Mouse (Mus musculus) lung, embryonic 16.5 days (tissue): ENCODE measurements around the gene Rundc1. TPM values are rescaled to one million over a fixed set of nuclear protein-coding genes. Genes with fewer than 3 reads are reported as not detected.
"Not testable (repeated sequence)": the region's sequence is repeated elsewhere in the genome, so short reads cannot be mapped to it uniquely, and the experiment has no call there.

Experiments used
- ATAC-seq: fragments of 200-750 bp; cut with Nextera tagmentation; 2 replicates; pipeline ENCODE4 v1.8.0; 2017; ENCODE audit warnings: low read depth, mild to moderate bottlenecking, moderate library complexity
- H3K27ac ChIP-seq: fragments of 300-500 bp; sonication (generic); 2 replicates; pipeline ENCODE4 v1.5.1; 2014; ENCODE audit warnings: mild to moderate bottlenecking, control low read depth, low read length
- H3K27me3 ChIP-seq: fragments of 300-500 bp; sonication (generic); 2 replicates; pipeline ENCODE4 v1.6.1; 2014; ENCODE audit warnings: low read depth, low read length, mixed read lengths; ENCODE audit not compliant: control insufficient read depth, insufficient read depth
- H3K36me3 ChIP-seq: fragments of 300-500 bp; sonication (generic); 2 replicates; pipeline ENCODE4 v1.6.1; 2014; ENCODE audit warnings: low read length; ENCODE audit not compliant: control insufficient read depth, insufficient read depth
- H3K4me1 ChIP-seq: fragments of 300-500 bp; sonication (generic); replicated peaks from 2 replicates; pipeline ENCODE4 v1.6.1; 2014; ENCODE audit warnings: low read length, mixed read lengths; ENCODE audit not compliant: control insufficient read depth, insufficient read depth
- H3K4me2 ChIP-seq: fragments of 300-500 bp; sonication (generic); 2 replicates; pipeline ENCODE4 v1.6.1; 2014; ENCODE audit warnings: low read depth, low read length, control low read depth
- H3K4me3 ChIP-seq: fragments of 300-500 bp; sonication (generic); 2 replicates; pipeline ENCODE4 v1.5.1; 2014; ENCODE audit warnings: mild to moderate bottlenecking, low read length, control low read depth
- H3K9ac ChIP-seq: fragments of 300-500 bp; sonication (generic); 2 replicates; pipeline ENCODE4 v1.6.1; 2014; ENCODE audit warnings: low read length, control low read depth
- H3K9me3 ChIP-seq: fragments of 300-500 bp; sonication (generic); 2 replicates; pipeline ENCODE4 v1.6.1; 2016; ENCODE audit warnings: low read length; ENCODE audit not compliant: control insufficient read depth
- WGBS: fragments of 180-500 bp; shearing (Covaris S2); extraction: QIAGEN DNeasy Blood & Tissue Kit; methylation state at CpG from one replicate; pipeline ENCODE4 v1.1.7; 2014; 5-methylcytosine and 5-hydroxymethylcytosine counted together
- polyA plus RNA-seq: library from polyadenylated mRNA; unstranded; fragments of >200 nt; fragmentation: Nextera tagmentation; extraction: Ambion mirVana; gene quantifications from 2 replicates; pipeline ENCODE4 v1.2.1, GENCODE M21; 2015

Rundc1 gene
- polyA plus RNA-seq = 19.9 and 21.0 TPM in 2 replicates

- H3K9ac ChIP-seq = peak within 1 kb of the TSS; percentile 79
- H3K9me3 ChIP-seq = no peaks in the 10 kb centered on the region
- peak within 1 kb of the TSS; percentile 80 for H3K27ac ChIP-seq
- peak within 1 kb of the TSS; percentile 82 for H3K4me2 ChIP-seq
- peaks cover 15% of the 10 kb centered on the region for H3K4me1 ChIP-seq
- peaks cover 3% of the 10 kb centered on the region for H3K36me3 ChIP-seq
- WGBS = under 1% methylated on average over 80 of the region's 81 CpGs
- ATAC-seq = peak; percentile 97
- H3K4me3 ChIP-seq = peak within 1 kb of the TSS; percentile 79
- no peaks in the 10 kb centered on the region for H3K27me3 ChIP-seq
These were observed at the start of gene Rundc1, which contains the start of gene Ptges3l for GRCm38 (mm10) chr11:101424925-101425813. Gene Rundc1, plus strand, starts transcription at chr11:101425085. Gene Ptges3l, minus strand, starts transcription at chr11:101425333.

- not testable (repeated sequence) for H3K4me2 ChIP-seq, H3K9ac ChIP-seq, H3K27ac ChIP-seq, H3K27me3 ChIP-seq, ATAC-seq, H3K9me3 ChIP-seq, H3K4me1 ChIP-seq, H3K36me3 ChIP-seq, H3K4me3 ChIP-seq
- WGBS = 92% methylated on average over 8 of the region's 8 CpGs
These were observed 46.7 kb upstream of the Rundc1 start for GRCm38 (mm10) chr11:101378196-101378595.

GRCm38 (mm10) chr11:101378926-101379325, 46.0 kb upstream of the Rundc1 start:
- no peak for ATAC-seq
- no peaks in the 10 kb centered on the region for H3K9me3 ChIP-seq
- no peak overlapping the region for H3K4me2 ChIP-seq
- WGBS = 78% methylated on average over 6 of the region's 6 CpGs
- no peaks in the 10 kb centered on the region for H3K36me3 ChIP-seq
- no peak overlapping the region for H3K27ac ChIP-seq
- H3K9ac ChIP-seq = no peak overlapping the region
- no peaks in the 10 kb centered on the region for H3K27me3 ChIP-seq
- H3K4me1 ChIP-seq = no peaks in the 10 kb centered on the region
- no peak overlapping the region for H3K4me3 ChIP-seq

DNA sequence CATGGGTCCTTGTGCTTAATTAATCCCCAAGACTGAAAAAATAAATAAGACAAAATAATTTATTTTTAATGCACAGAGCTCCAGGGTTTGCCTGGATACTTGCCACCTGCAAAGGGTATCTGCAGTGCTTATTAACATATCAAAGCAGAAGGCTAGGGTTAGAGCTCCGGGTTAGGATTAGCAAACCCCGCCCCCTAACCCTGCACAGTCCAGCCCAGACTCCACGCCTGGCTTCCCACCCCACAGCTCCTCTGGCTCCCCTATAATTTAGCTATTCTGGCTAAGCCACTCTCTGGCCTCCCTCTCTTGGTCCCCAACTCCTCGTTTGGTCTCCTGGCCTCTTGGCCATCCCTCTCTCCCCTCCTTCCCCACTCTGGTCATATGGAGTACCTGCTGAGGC, 43.1 kb upstream of the Rundc1 start:
- WGBS = 24% methylated on average over 4 of the region's 4 CpGs
- Histone ChIP-seq H3K9me3 (no peaks in the 10 kb centered on the region), H3K36me3 (no peaks in the 10 kb centered on the region), H3K27ac (no peak overlapping the region), H3K9ac (no peak overlapping the region), H3K4me3 (no peak overlapping the region), H3K27me3 (no peaks in the 10 kb centered on the region), H3K4me2 (no peak overlapping the region), H3K4me1 (no peaks in the 10 kb centered on the region)
- no peak for ATAC-seq

GRCm38 (mm10) chr11:101395110-101395509, 29.8 kb upstream of the Rundc1 start:
- no peaks in the 10 kb centered on the region for H3K27me3 ChIP-seq
- H3K4me2 ChIP-seq = no peak overlapping the region
- ATAC-seq = peak; percentile 75
- H3K36me3 ChIP-seq = no peaks in the 10 kb centered on the region
- WGBS = 0% methylated on average over 8 of the region's 8 CpGs
- H3K9me3 ChIP-seq = no peaks in the 10 kb centered on the region
- no peaks in the 10 kb centered on the region for H3K4me1 ChIP-seq
- H3K4me3 ChIP-seq = no peak overlapping the region
- H3K27ac ChIP-seq = no peak overlapping the region
- no peak overlapping the region for H3K9ac ChIP-seq

- Histone ChIP-seq H3K4me1 (peaks cover 6% of the 10 kb centered on the region), H3K4me2 (no peak overlapping the region), H3K27ac (no peak overlapping the region), H3K4me3 (no peak overlapping the region), H3K36me3 (peaks cover 18% of the 10 kb centered on the region), H3K27me3 (no peaks in the 10 kb centered on the region), H3K9ac (no peak overlapping the region), H3K9me3 (no peaks in the 10 kb centered on the region)
- no peak for ATAC-seq
- WGBS = 88% methylated on average over 2 of the region's 2 CpGs
These were observed 9.6 kb upstream of the Rundc1 start for GRCm38 (mm10) chr11:101415306-101415705.

- no peaks in the 10 kb centered on the region for H3K27me3 ChIP-seq
- peak overlapping the region; percentile 66 for H3K4me3 ChIP-seq
- 0 out of 2 replicates have a peak overlapping the region, but pooled peaks have one; percentile 4 for H3K27ac ChIP-seq
- under 1% methylated on average over 11 of the region's 11 CpGs for WGBS
- H3K4me1 ChIP-seq = peaks cover 6% of the 10 kb centered on the region
- ATAC-seq = peak; percentile 8; the same call in 1 of the 2 replicates
- H3K9me3 ChIP-seq = no peaks in the 10 kb centered on the region
- H3K4me2 ChIP-seq = peak overlapping the region; percentile 82
- peaks cover 10% of the 10 kb centered on the region for H3K36me3 ChIP-seq
- H3K9ac ChIP-seq = peak overlapping the region; percentile 86
These were observed 8.3 kb upstream of the Rundc1 start for GRCm38 (mm10) chr11:101416433-101417100.

DNA sequence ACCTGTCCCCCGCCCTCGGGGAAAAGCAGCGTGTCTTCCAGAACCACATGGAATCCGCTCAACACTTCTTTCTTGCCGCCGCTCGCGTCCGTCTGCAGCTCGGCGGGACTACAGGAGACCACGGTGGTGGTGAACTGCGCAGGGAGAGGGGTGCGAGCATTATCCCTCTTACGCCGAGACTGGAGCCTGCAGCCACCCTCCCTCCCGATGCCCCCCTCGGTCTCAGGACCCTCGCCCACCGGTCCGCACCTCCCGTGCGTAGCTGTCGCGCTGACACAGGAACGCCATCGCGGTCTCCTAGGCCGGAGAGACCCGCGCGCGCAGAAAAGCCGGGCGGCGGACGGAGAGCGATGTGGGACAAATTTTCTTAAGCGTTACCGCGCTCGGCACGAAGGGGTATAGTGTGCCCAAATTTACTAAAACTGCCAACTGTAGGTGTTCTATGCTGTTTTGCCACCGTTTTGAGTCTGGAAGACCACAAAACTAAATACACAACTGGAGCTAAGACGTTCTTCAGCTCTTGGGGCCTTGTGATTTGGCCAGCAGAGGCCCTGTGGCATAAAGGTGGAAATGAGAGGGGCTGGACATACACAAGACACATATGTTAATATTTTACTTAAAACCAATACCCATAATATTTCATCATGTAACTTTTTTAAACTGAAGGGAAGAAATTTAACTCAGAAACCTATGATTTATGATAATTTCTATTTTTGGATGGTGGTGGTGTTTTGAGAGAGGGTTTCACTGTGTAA, 7.6 kb upstream of the Rundc1 start, which contains the start of gene Aarsd1:
Gene Aarsd1 (minus strand): TSS at position 515 of the 755 bp plus-strand sequence.
- WGBS = under 1% methylated on average over 38 of the region's 45 CpGs
- Histone ChIP-seq H3K4me2 (peak within 1 kb of the TSS; percentile 82), H3K36me3 (peaks cover 5% of the 10 kb centered on the region; the same call in 1 of the 2 replicates), H3K9me3 (no peaks in the 10 kb centered on the region), H3K4me1 (peaks cover 6% of the 10 kb centered on the region), H3K9ac (peak within 1 kb of the TSS; percentile 86), H3K27me3 (no peaks in the 10 kb centered on the region), H3K27ac (peak within 1 kb of the TSS; percentile 53; the same call in 1 of the 2 replicates), H3K4me3 (peak within 1 kb of the TSS; percentile 66)
- peak; percentile 79 for ATAC-seq
